Mouse (Mus musculus) intestine, embryonic 15.5 days (tissue): ENCODE data around the gene Elovl2. TPM values are rescaled to one million over a fixed set of nuclear protein-coding genes. Genes with fewer than 3 reads are reported as not detected.
"Not testable (repeated sequence)": the region's sequence is repeated elsewhere in the genome, so short reads cannot be mapped to it uniquely, and the experiment has no call there.

ENCODE experiments used
- ATAC-seq: fragments of 200-750 bp; cut with Nextera tagmentation; 2 replicates; pipeline ENCODE4 v1.8.0; 2017; ENCODE audit warnings: moderate TSS enrichment, moderate library complexity
- H3K27ac ChIP-seq: fragments of 300-500 bp; sonication (generic); 2 replicates; pipeline ENCODE4 v1.5.1; 2015; ENCODE audit warnings: mild to moderate bottlenecking, inconsistent platforms
- H3K27me3 ChIP-seq: fragments of 300-500 bp; sonication (generic); replicated peaks from 2 replicates; pipeline ENCODE4 v1.6.1; 2015; ENCODE audit warnings: inconsistent platforms
- H3K36me3 ChIP-seq: fragments of 300-500 bp; sonication (generic); 2 replicates; pipeline ENCODE4 v1.6.1; 2015; ENCODE audit warnings: inconsistent platforms
- H3K4me1 ChIP-seq: fragments of 300-500 bp; sonication (generic); replicated peaks from 2 replicates; pipeline ENCODE4 v1.6.1; 2015; ENCODE audit warnings: inconsistent platforms
- H3K4me2 ChIP-seq: fragments of 300-500 bp; sonication (generic); replicated peaks from 2 replicates; pipeline ENCODE4 v1.6.1; 2015; ENCODE audit warnings: mild to moderate bottlenecking, inconsistent platforms
- H3K4me3 ChIP-seq: fragments of 300-500 bp; sonication (generic); replicated peaks from 2 replicates; pipeline ENCODE4 v1.5.1; 2015; ENCODE audit warnings: inconsistent platforms
- H3K9ac ChIP-seq: fragments of 300-500 bp; sonication (generic); 2 replicates; pipeline ENCODE4 v1.6.1; 2015; ENCODE audit warnings: inconsistent platforms
- H3K9me3 ChIP-seq: fragments of 300-500 bp; sonication (generic); 2 replicates; pipeline ENCODE4 v1.6.1; 2016; ENCODE audit warnings: inconsistent platforms
- WGBS: fragments of 180-500 bp; shearing (Covaris S2); methylation state at CpG from one replicate; pipeline ENCODE4 v1.1.7; 2015; 5-methylcytosine and 5-hydroxymethylcytosine counted together
- polyA plus RNA-seq: library from polyadenylated mRNA; unstranded; fragments of >200 nt; fragmentation: Nextera tagmentation; extraction: Ambion mirVana; gene quantifications from 2 replicates; pipeline ENCODE4 v1.2.1, GENCODE M21; 2015

Gene Elovl2
- polyA plus RNA-seq, 1 experiment from 2014 or later = 8.1 TPM

- ATAC-seq = no peak
- Histone ChIP-seq H3K4me1 (no peaks in the 10 kb centered on the region), H3K9ac (no peak overlapping the region), H3K27me3 (no peaks in the 10 kb centered on the region), H3K9me3 (no peaks in the 10 kb centered on the region), H3K36me3 (no peaks in the 10 kb centered on the region), H3K27ac (no peak overlapping the region), H3K4me3 (no peak overlapping the region), H3K4me2 (no peak overlapping the region)
- 86% methylated on average over 5 of the region's 5 CpGs for WGBS
These were observed 10.1 kb upstream of the Elovl2 start for GRCm38 (mm10) chr13:41230256-41230655.

DNA sequence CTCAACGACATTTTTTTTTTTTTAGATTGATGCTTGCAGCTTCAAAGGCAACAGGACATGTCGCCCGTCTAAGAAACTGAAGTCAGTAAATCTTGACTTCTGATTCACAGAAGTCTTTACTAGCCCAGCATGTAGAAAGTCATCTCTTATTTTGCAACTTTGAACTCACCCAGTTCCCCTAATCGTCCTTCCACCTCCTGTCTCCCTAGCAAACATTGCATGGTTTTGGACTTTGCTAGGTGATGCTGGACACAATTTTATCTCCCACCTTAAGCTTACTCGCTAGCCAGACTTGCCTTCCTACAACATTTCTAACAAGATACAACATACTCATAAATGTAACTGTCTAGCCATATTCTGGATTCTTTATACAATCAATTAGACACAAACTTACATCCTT is 7.9 kb upstream of the Elovl2 start:
- WGBS = 86% methylated on average over 5 of the region's 5 CpGs
- no peaks in the 10 kb centered on the region for H3K9me3 ChIP-seq
- no peak overlapping the region for H3K4me3 ChIP-seq
- no peak overlapping the region for H3K9ac ChIP-seq
- no peak overlapping the region for H3K4me2 ChIP-seq
- no peak overlapping the region for H3K27ac ChIP-seq
- no peak for ATAC-seq
- H3K27me3 ChIP-seq = no peaks in the 10 kb centered on the region
- no peaks in the 10 kb centered on the region for H3K36me3 ChIP-seq
- H3K4me1 ChIP-seq = no peaks in the 10 kb centered on the region

- Histone ChIP-seq H3K4me1 (no peaks in the 10 kb centered on the region), H3K9me3 (no peaks in the 10 kb centered on the region), H3K27me3 (no peaks in the 10 kb centered on the region), H3K36me3 (no peaks in the 10 kb centered on the region), H3K9ac (no peak overlapping the region), H3K4me3 (no peak overlapping the region), H3K27ac (no peak overlapping the region), H3K4me2 (no peak overlapping the region)
- 58% methylated on average over 5 of the region's 5 CpGs for WGBS
- ATAC-seq = no peak
These were observed 6.3 kb upstream of the Elovl2 start for GRCm38 (mm10) chr13:41226513-41226912.

DNA sequence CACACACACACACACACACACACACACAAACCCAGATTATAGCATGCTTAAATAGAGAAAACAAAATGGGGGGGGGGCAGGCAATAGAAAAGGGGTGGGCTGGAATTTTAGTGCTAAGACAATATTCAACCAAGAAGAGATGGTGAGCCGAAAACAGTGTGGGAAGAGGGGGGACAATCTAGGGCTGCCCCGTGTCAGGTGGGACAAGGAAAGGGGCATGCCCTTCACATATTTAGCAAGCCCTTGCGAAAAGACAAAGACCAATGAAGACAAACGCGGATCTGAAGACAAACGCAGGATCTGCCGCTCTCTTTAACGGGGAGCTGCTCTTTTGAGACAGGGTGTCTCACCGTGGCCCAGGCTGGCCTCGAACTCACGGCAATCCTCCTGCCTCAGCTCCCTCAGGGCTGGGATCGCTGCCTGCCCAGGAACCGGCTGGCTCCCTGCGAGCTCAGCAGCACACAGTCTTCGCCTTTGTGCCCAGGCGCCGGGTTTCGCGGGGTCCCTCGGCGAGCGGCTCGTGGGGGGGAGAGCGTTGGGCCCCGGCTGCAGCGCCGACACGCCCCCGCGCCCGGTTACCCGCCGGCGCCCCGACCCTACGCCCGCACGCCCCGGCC is 410 bp downstream of the Elovl2 start:
- Histone ChIP-seq H3K27ac (no peak overlapping the region), H3K4me3 (peak overlapping the region; percentile 65), H3K4me1 (peaks cover 5% of the 10 kb centered on the region; the same call in 1 of the 2 replicates), H3K4me2 (peak overlapping the region; percentile 80), H3K27me3 (no peaks in the 10 kb centered on the region), H3K36me3 (no peaks in the 10 kb centered on the region), H3K9ac (peak overlapping the region; percentile 51), H3K9me3 (no peaks in the 10 kb centered on the region)
- WGBS = 2% methylated on average over 39 of the region's 39 CpGs
- peak; percentile 19 for ATAC-seq

DNA sequence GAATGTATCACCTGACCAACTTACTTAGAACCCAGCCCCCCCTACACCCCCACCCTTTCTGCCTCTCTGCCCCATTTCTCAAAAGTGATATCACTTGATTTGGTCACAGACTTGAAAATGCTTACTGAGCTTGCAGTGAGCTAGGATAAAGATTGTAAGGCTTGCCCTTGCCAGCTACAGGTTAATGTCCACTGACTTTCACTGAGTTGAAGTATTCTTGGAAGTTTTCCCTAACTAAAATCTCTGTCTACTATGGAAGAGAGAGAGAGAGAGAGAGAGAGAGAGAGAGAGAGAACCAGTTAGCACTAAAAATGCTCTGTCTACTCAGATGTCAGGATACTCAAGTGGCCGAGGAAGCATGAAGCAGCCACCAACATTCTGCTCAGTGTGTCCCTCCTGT is 1.1 kb downstream of the Elovl2 start:
- ATAC-seq = no peak
- no peaks in the 10 kb centered on the region for H3K9me3 ChIP-seq
- H3K4me2 ChIP-seq = peak overlapping the region; percentile 80; the same call in 1 of the 2 replicates
- no peak overlapping the region for H3K4me3 ChIP-seq
- WGBS = 39% methylated on average over 1 of the region's 1 CpGs
- no peaks in the 10 kb centered on the region for H3K27me3 ChIP-seq
- H3K4me1 ChIP-seq = peaks cover 5% of the 10 kb centered on the region; the same call in 1 of the 2 replicates
- H3K27ac ChIP-seq = no peak overlapping the region
- H3K9ac ChIP-seq = no peak overlapping the region
- no peaks in the 10 kb centered on the region for H3K36me3 ChIP-seq

DNA sequence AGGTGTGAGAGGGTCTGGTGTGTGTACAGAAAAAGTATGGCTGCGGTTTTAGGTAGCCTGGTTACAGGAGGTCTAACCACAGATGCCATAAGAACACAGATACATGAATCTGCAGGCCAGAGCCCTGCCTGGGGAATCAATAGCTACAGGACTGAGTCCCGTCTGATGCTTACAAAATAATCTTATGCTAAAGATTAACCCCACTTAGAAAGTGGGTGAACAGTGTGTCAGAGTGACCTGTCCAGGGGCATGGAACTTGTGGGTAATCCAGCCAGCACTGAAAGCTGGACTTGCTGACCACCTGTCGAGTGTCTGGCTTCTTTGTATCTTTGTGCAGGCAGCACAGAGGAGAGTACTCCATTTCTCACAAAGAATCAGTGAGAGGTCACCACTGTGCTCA is 4.0 kb downstream of the Elovl2 start:
- Histone ChIP-seq H3K27me3 (no peaks in the 10 kb centered on the region), H3K4me3 (no peak overlapping the region), H3K4me1 (peaks cover 14% of the 10 kb centered on the region), H3K4me2 (no peak overlapping the region), H3K27ac (no peak overlapping the region), H3K36me3 (no peaks in the 10 kb centered on the region), H3K9me3 (no peaks in the 10 kb centered on the region), H3K9ac (no peak overlapping the region)
- 80% methylated on average over 3 of the region's 3 CpGs for WGBS
- no peak for ATAC-seq

- H3K4me2 ChIP-seq = no peak overlapping the region
- no peak overlapping the region for H3K9ac ChIP-seq
- H3K4me3 ChIP-seq = no peak overlapping the region
- H3K27me3 ChIP-seq = no peaks in the 10 kb centered on the region
- no peaks in the 10 kb centered on the region for H3K36me3 ChIP-seq
- no peak for ATAC-seq
- WGBS = 73% methylated on average over 6 of the region's 6 CpGs
- peaks cover 14% of the 10 kb centered on the region for H3K4me1 ChIP-seq
- no peaks in the 10 kb centered on the region for H3K9me3 ChIP-seq
- H3K27ac ChIP-seq = no peak overlapping the region
These were observed 4.5 kb downstream of the Elovl2 start for GRCm38 (mm10) chr13:41215669-41216068.

DNA sequence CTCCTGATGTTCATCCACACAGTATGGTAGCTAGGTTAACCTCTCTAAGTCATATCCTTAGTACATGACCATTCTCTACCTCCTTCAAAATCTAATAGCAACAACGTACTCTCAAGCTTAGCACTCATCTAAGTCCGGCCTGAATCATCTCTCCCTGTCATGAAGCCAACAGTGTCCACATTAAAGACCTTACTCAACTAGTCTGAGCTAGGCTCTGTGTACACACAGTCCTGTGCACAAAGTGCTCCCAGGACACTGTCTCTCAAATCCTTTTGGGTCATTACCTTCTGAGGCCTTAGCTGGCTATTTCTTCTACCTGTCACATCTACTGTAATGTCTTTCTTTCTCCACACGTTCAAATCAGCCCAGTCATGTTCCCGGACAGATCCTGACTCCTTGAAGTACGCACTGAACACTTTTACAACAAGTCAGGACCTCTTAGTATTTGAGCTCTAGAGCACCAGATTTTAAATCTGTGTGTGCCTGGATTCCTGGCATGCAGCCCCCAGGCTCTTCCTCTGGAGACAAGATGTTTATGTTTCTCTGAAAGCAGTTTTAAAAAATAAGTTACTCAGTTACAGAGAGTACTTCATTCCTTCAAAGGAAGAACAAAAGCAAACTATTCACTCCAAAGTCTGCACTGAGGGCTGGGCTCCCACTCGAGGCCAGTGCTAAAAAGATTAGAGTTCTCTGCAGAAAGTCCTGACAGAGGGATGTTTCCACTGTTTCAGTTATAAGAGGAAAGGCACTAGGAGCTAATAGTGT is 7.5 kb downstream of the Elovl2 start:
- 44% methylated on average over 6 of the region's 6 CpGs for WGBS
- H3K27ac ChIP-seq = no peak overlapping the region

DNA sequence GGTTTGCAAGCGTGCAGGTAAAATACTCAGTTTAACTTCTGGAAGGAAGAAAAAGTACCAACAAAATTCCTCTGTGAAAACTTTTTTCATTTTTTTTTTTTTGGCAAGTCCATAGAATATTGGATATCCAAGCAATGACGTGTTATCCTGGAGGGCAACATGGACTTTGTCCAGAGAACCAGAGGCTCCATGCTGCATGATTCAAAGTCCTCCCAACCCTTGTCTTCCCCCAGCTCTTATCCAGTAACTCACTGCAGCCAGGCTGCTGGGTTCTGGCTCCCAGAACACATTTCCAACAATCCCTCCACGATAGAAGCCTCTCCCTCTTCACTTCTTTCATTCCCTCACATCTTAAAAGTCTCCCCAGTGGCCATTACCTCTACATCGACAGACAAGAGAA is 8.9 kb downstream of the Elovl2 start:
- Histone ChIP-seq H3K4me2 (no peak overlapping the region), H3K4me3 (no peak overlapping the region), H3K27ac (no peak overlapping the region), H3K9ac (no peak overlapping the region), H3K36me3 (no peaks in the 10 kb centered on the region), H3K9me3 (no peaks in the 10 kb centered on the region), H3K4me1 (peaks cover 9% of the 10 kb centered on the region), H3K27me3 (no peaks in the 10 kb centered on the region)
- ATAC-seq = peak; percentile 83
- 66% methylated on average over 4 of the region's 4 CpGs for WGBS

More for the DNA sequence above, 7.5 kb downstream of the Elovl2 start:
- ATAC-seq = peak; percentile 36; the same call in 1 of the 2 replicates
- no peak overlapping the region for H3K9ac ChIP-seq
- H3K36me3 ChIP-seq = no peaks in the 10 kb centered on the region
- no peak overlapping the region for H3K4me2 ChIP-seq
- no peaks in the 10 kb centered on the region for H3K9me3 ChIP-seq
- H3K4me1 ChIP-seq = peaks cover 9% of the 10 kb centered on the region
- H3K4me3 ChIP-seq = no peak overlapping the region
- H3K27me3 ChIP-seq = no peaks in the 10 kb centered on the region

DNA sequence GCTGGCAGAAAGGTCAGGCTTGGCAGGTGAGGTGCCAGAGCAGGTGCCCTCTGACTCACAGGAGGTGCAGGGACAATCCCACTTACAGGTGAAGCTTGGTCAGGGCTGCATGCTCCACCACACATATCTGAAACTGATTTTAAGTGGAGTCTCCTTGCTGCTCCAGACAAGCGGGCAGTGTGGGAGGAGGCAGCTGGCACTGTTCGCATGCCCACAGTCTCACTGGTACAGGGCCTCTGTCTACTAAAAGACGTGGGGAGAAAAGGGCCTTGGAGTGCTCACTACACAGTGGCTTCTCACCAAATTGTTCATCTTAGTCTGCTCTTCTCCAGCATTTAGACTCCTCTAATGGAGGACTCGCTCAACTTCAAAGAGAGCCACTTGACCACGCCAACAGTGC is 14.0 kb downstream of the Elovl2 start:
- WGBS = 83% methylated on average over 5 of the region's 5 CpGs
- Histone ChIP-seq H3K4me2 (no peak overlapping the region), H3K4me1 (no peaks in the 10 kb centered on the region), H3K9me3 (no peaks in the 10 kb centered on the region), H3K4me3 (no peak overlapping the region), H3K27ac (no peak overlapping the region), H3K9ac (no peak overlapping the region), H3K36me3 (no peaks in the 10 kb centered on the region), H3K27me3 (no peaks in the 10 kb centered on the region)
- ATAC-seq = no peak

DNA sequence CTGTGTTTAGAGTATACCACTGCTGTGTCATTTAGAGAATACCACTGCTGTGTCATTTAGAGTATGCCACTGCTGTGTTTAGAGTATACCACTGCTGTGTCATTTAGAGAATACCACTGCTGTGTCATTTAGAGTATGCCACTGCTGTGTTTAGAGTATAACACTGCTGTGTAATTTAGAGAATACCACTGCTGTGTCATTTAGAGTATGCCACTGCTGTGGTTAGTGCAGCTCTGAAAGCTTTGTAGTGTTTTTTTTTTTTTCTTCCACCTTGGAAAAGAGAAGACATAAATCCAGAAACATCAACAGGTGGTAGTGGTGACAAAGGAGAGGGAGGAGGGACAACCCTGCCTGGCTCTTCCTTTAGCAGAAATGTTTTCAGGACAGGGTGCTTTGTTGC is 14.6 kb downstream of the Elovl2 start:
- not testable (repeated sequence) for H3K4me2 ChIP-seq, H3K27me3 ChIP-seq, H3K27ac ChIP-seq, ATAC-seq, H3K4me3 ChIP-seq, H3K9ac ChIP-seq, H3K9me3 ChIP-seq, H3K4me1 ChIP-seq, H3K36me3 ChIP-seq

DNA sequence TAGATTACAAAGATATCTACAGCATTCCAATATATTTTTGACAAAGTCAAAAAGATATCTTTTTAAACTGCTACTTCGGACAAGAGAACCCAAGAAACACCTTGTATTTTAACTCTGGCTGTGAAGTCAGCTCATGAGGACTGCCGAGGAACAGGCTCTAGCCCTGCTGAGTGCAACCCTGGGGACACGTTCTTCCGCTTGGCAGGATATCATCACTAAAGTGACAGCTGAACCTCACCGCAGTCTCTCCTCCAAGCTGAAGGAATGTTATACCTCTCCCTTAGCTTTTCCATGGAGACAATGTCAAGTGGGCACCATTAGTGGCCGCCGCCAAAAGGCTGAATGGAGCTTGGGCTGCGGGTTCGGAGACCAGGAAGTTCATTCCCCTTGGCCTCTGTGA is 16.5 kb downstream of the Elovl2 start:
- WGBS = 85% methylated on average over 9 of the region's 9 CpGs
- no peak overlapping the region for H3K4me3 ChIP-seq
- H3K27ac ChIP-seq = no peak overlapping the region
- H3K36me3 ChIP-seq = no peaks in the 10 kb centered on the region
- H3K9ac ChIP-seq = no peak overlapping the region
- H3K4me2 ChIP-seq = no peak overlapping the region
- H3K27me3 ChIP-seq = no peaks in the 10 kb centered on the region
- ATAC-seq = no peak
- no peaks in the 10 kb centered on the region for H3K4me1 ChIP-seq
- no peaks in the 10 kb centered on the region for H3K9me3 ChIP-seq

- Histone ChIP-seq H3K4me3 (no peak overlapping the region), H3K27ac (no peak overlapping the region), H3K9me3 (no peaks in the 10 kb centered on the region), H3K36me3 (no peaks in the 10 kb centered on the region), H3K9ac (no peak overlapping the region), H3K27me3 (no peaks in the 10 kb centered on the region), H3K4me2 (no peak overlapping the region), H3K4me1 (no peaks in the 10 kb centered on the region)
- 60% methylated on average over 7 of the region's 7 CpGs for WGBS
- ATAC-seq = no peak
These were observed 16.9 kb downstream of the Elovl2 start for GRCm38 (mm10) chr13:41203289-41203688.
